Mouse (Mus musculus) layer of hippocampus, adult 9-11 months (tissue): ENCODE results near the gene Phf24.
A peak's percentile ranks its signal among the peaks of the same experiment; 100 is the strongest.

Experiments
- DNase-seq: peaks from one replicate; pipeline ENCODE4 v3.0.0; 2022

Gene Phf24

GRCm38 (mm10) chr4:42916617-42917401 is at the start of gene Phf24:
TSS of gene Phf24 (plus strand) at chr4:42916660.
- DNase-seq, result peak; percentile 58

DNA sequence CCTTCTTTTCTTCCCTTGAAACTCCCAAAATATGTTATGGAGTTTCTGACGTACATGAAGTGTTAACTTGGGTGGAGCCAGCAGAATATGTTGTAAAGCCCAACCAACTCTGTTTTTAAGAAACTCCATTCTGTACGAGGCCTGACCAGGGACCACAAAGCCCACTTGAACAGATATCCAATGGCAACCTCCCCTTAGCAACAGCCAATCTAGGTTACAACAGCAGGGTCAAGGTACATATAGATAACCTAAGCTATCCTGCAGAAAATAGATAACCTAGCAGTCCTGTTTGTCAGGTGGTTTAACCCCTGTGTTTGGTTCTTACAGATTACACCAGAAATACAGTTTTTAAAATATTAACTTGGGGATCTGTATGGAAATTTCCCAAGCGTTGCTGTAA is 49.1 kb upstream of the Phf24 start:
- DNase-seq, result no peak

- DNase-seq, result no peak
Observed at GRCm38 (mm10) chr4:42868193-42868592, 48.3 kb upstream of the Phf24 start.

DNA sequence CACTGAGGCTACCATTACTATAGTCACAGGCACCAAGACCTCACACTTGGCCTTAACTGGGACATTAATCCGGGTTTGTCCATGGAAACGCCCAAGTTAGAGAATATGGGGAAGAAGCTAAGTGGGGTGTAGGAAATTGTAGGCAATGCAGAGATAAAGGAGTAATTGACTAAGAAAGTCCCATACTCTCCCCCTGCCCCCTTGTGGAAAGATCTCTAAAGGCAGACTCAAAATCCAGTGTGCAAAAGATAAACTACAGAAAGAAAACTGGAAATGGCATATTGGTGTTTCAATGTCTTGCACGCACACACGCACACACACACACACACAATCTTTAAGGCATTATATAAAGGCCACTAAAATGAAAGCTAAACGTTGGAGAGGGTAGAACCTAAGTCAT is 45.7 kb upstream of the Phf24 start:
- no peak for DNase-seq

GRCm38 (mm10) chr4:42872151-42872550 is 44.3 kb upstream of the Phf24 start:
- no peak for DNase-seq

- DNase-seq, result no peak
Observed at GRCm38 (mm10) chr4:42872746-42873435, 43.6 kb upstream of the Phf24 start.

GRCm38 (mm10) chr4:42874134-42874533 is 42.3 kb upstream of the Phf24 start, which contains the start of gene Fam205c:
TSS of gene Fam205c (minus strand) at chr4:42874234.
- no peak for DNase-seq

DNA sequence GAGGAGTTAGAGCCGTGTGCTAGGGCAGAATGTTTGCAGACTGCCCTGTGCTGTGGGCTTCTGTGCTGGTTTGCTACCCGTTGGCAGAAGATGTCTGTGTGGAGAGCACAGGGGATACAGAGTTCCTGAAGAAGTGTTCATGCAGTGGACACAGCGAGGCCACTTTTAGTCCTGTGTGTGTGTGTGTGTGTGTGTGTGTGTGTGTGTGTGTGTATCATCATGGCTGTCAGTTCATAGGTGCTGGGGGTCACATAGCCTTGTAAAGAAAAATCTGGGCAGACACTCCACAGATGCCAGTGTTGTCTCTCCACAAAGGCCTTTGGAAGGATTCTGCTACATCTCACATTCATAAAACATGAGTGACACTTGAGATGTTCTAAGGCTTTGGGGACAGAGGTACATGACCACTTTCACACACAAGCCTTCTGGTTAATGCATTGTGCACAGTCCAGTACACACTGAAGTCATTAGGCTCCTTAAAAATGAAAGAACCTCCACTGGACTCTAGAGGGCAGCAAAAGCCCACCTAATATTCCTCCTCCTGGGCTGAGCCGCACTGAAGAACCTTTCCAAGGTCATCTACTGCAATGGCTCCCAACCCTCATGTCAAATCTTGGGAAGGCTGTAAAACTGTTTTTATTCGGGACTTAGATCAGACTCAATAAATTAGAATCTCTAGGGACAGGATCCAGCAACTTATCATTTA is 39.7 kb upstream of the Phf24 start:
- DNase-seq, result peak; percentile 24

DNA sequence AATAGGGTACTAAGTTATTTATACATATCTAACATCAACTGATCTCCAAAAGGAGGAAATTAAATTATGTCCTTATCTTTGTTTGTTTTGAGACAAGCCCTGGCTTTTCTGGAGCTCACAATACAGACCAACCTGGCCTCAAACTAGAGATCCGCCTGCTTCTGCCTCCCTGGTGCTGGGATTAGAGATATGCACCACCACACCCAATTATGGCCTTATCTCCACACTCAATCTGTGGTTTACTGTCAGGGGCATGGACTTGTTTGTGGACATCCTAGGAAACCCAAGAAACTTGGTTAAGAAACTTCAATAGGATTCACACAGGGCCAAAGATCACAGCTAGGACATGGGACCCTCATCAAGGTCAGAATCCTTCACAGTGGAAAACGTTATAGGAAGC is 38.8 kb upstream of the Phf24 start:
- DNase-seq, result no peak

DNA sequence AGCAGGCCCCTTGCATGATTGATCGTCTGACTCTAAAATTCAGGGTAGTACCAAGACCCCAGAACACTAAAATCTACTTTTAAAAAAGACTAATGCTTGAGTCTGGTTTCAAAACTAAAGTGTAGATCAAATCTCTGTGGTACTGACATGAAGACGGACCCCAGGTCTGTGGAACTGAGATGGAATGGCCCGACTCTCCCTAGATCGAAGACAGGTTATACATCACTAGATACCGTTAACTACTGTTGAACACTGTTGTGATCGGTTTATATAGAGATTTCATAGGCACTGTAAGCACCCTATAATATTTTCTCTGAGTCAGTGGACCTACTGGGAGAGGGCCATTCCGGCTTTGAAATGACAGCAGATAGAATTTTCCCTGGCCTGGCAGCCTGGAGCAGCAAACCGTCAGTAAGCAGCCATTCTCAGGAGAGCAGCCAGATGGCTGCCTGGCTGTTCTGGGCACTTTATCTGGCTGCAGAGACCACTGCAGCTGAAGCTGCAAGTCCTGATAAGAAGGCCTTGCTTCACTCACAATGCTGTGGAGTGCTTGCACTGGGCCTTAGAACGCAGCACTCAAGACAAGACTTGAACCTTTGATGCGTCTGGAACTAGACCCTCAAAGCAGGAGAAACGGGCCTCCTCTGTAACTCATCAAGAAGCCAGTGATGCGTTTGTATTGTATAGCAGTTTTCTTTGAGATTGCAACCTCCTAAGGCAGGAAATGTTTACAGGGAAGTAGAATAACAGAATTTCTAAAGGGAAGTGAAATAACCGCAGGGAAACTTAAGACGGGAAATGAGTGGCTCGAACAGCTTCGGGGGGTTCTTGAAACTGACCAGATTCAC is 36.4 kb upstream of the Phf24 start:
- DNase-seq, result no peak

GRCm38 (mm10) chr4:42880677-42880948 is 35.8 kb upstream of the Phf24 start:
- DNase-seq, result no peak

GRCm38 (mm10) chr4:42886926-42887325 is 29.5 kb upstream of the Phf24 start:
- no peak for DNase-seq

DNA sequence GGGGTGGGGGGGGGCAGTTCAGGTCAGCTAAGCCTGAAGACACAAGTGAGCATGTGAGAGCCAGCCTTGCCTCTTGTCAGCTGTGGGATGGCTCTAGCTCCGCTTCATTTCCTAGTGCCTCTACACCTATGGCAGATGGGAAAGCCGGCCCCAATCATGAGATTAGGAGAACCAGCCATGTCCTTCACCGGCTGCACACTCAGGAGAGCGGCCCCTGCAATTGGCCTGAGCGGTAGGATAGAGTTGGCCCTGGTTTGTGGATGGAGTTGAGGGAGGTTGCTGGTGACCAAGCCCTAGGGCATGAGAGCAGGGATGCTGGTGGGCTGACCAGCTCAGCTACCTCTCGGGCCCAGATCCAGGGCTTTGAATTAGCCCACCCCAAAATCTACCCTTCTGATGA is 27.7 kb upstream of the Phf24 start:
- DNase-seq, result no peak

DNA sequence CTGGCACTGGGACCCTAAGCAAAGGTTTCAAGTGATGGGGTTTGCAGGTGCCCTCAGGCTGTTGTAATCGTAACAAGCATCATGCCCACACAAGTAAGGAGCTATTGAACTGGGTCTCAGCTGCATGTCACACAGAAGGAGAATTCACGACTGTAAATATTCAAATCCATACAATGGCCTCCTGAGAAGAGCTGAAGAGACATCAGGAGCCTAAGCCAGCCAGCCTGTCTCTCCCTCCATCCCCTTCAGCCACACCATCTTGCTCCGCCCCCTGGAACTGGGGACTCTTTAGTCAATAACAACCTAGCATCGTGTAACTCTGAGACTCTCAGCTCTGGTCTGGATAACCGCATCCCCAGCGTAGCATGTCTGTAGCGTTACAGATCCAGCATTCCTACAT is 25.3 kb upstream of the Phf24 start:
- no peak for DNase-seq

DNA sequence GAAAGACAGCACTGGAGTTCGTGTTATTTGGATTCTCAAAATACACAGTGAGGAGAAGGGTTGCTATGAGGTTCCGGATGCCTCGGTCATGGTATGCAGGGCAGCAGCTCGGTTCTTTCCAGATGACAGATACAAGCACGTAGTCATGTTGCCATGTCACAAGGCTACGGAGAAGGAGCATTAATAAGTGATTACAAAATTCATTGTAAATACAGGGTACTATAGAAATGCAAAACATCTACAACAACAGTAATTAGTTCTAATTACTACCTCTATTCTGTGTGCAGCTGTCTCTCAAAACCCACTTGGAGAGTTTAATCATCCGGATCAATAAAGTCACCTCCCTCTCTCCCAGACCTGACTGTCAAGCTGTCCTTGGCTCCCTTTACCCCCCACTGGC is 21.3 kb upstream of the Phf24 start:
- no peak for DNase-seq

- DNase-seq, result no peak
Observed at GRCm38 (mm10) chr4:42898914-42899313, 17.5 kb upstream of the Phf24 start.

DNA sequence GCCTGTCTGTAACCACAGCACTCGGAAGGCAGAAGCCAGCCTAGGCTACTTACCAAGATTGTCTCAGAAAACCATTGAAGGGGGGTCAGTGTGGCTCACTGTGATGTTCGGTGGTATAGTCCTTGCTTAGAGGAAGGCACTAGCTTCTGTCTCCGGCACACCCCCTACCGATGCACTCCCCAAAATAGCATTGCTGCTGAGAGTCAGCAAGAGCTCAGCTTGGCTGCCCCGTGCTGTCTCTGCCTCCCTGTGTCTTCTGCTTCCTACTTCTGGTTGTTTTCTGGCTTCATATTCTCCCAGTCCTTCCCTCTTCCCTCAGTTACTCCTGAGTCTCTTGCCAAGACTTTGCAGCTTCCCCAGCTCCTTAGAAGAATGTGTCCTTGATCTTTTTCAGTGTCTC is 15.6 kb upstream of the Phf24 start:
- peak; percentile 53 for DNase-seq

GRCm38 (mm10) chr4:42902174-42902573 is 14.3 kb upstream of the Phf24 start:
- no peak for DNase-seq

DNA sequence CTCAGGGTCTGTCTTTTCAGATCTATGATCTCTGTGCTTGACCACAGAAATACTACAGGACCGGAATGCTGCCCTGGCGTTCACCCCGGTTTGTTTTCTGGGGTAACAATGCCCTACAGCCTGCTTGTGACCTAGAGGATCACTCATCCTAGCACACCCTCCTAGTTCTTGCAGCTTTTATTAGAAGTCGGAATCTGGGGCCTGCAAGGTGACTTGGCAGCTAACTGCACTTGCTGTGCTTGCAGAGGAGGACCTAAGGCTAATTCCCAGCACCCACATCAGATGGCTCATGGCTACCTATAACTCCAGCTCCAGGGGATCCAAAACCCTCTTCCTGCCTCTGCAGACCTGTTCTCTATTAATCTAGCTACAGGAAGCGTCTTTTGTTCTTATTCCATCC is 13.7 kb upstream of the Phf24 start:
- DNase-seq, result no peak

GRCm38 (mm10) chr4:42903942-42904341 is 12.5 kb upstream of the Phf24 start:
- DNase-seq, result no peak

DNA sequence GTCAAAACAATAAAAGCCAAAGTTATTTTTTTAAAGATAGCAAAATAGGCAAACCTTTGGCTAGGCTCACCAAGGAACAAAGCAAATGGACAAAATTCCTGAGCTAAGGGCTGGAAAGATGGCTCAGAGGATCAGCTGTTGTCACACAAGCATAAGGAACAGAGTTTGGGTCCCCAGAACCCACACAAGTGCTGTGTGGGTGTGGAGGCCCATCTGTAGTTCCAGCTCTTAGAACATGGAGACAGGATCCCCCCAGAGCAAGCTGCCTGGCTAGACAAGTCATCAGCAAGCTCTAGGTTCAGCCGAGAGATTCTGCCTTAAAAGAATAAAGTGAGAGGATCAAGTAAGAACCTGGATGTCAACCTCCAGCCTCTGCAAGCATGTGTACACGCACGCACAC is 11.9 kb upstream of the Phf24 start:
- DNase-seq, result peak; percentile 51

DNA sequence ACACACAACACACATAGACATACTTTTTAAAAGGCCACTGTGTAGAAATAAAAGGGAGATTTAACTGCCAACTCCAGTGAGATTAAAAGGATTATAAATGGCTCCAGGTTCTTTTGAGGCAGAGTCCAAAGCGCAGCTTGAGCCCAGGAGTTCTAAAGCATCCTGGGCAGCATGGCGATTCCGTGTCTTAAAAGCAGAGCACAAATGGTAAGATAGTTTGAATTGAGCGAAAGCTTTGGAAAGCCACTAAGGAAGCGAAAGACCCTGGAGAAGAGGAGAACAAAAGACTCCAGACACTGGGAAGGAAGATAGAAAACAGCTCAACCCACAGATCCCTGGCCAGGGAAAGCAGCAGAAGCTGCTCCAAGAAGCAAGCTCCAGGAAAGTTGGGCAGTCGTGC is 11.5 kb upstream of the Phf24 start:
- DNase-seq, result no peak

DNA sequence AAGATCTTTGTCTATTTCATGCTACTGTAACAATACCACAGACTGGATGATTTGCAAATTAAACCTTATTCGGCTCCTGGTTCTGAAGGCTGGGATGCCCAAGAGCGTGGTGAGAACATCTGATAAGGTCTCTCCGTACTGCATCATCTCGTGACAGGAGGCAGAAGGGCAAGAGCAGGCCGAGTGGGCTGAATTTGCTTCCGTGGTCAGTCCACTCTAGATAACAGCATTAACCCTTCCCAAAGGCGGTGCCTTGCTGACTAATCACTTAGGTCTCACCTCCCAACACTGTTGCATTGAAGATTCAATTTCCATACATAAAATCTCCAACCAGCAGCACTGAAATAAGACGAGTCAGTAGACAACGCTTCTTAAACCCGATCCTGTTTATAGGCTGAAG is 3.1 kb upstream of the Phf24 start:
- DNase-seq, result no peak
